Mouse (Mus musculus) heart, adult 2 months (tissue): ENCODE data around the gene Ncln. TPM values are rescaled to one million over a fixed set of nuclear protein-coding genes. Genes with fewer than 3 reads are reported as not detected.

Experiments used
- DNase-seq, 2 experiments: peaks; one replicate each; pipeline ENCODE4 v3.0.0; 2021
- H3K27ac ChIP-seq: fragments of 200-600 bp; 2 replicates; pipeline ENCODE4 v1.8.1; 2022
- H3K27me3 ChIP-seq: fragments of 200-500 bp; 2 replicates; pipeline ENCODE4 v1.6.1; 2012; ENCODE audit warnings: mild to moderate bottlenecking, low read length, inconsistent platforms, mixed read lengths; ENCODE audit not compliant: control insufficient read depth, insufficient read depth
- H3K36me3 ChIP-seq: fragments of 200-500 bp; 2 replicates; pipeline ENCODE4 v1.6.1; 2012; ENCODE audit warnings: low read length, inconsistent platforms; ENCODE audit not compliant: control insufficient read depth, insufficient read depth
- H3K4me1 ChIP-seq: fragments of 200-500 bp; 2 replicates; pipeline ENCODE4 v1.6.1; 2011; ENCODE audit warnings: low read length; ENCODE audit not compliant: control insufficient read depth, insufficient read depth
- H3K4me3 ChIP-seq: fragments of 200-600 bp; 2 replicates; pipeline ENCODE4 v1.8.1; 2022
- H3K79me2 ChIP-seq: fragments of 200-500 bp; replicated peaks from 2 replicates; pipeline ENCODE4 v1.6.1; 2012; ENCODE audit warnings: mild to moderate bottlenecking, inconsistent platforms, low read length, moderate library complexity, mixed read lengths; ENCODE audit not compliant: control insufficient read depth, insufficient read depth
- H3K9ac ChIP-seq: fragments of 200-500 bp; 2 replicates; pipeline ENCODE4 v1.6.1; 2012; ENCODE audit warnings: low read depth, mild to moderate bottlenecking, control low read depth, inconsistent platforms, low read length, mixed read lengths
- CTCF ChIP-seq: fragments of 200-600 bp; IDR thresholded peaks from 2 replicates; pipeline ENCODE4 v1.8.1; 2022; ENCODE audit warnings: antibody characterized with exemption, mild to moderate bottlenecking, moderate library complexity
- EP300 ChIP-seq: fragments of 200-500 bp; IDR thresholded peaks from 2 replicates; pipeline ENCODE4 v1.6.1; 2011; ENCODE audit warnings: low read depth, low read length, control low read depth; ENCODE audit not compliant: insufficient read depth
- POLR2A ChIP-seq: fragments of 200-500 bp; IDR thresholded peaks from 2 replicates; pipeline ENCODE4 v1.6.1; 2011; ENCODE audit warnings: mild to moderate bottlenecking, low read depth, low read length, control low read depth; ENCODE audit not compliant: insufficient read depth
- WGBS: fragments of 180-500 bp; shearing (Covaris S2); methylation state at CpG from one replicate; pipeline ENCODE4 v1.1.7; 2018; 5-methylcytosine and 5-hydroxymethylcytosine counted together
- intact Hi-C: fragments of 180-260 bp; cut with DNase I; formaldehyde crosslinking; loops from one replicate; pipeline ENCODE4 v1.15.1; 2025
- polyA plus RNA-seq: library from polyadenylated mRNA; depleted of rRNA; stranded (reverse); fragments of >200 nt; gene quantifications from 2 replicates; pipeline ENCODE4 v1.2.3, GENCODE M21; 2012
- total RNA-seq, 2 experiments: library from RNA; stranded (reverse); gene quantifications; 2 replicates each; pipeline ENCODE4 v1.2.3; 2021

The Ncln gene
- total and polyA plus RNA-seq, 3 experiments: 68.6 to 107 (median 74.2) TPM

DNA sequence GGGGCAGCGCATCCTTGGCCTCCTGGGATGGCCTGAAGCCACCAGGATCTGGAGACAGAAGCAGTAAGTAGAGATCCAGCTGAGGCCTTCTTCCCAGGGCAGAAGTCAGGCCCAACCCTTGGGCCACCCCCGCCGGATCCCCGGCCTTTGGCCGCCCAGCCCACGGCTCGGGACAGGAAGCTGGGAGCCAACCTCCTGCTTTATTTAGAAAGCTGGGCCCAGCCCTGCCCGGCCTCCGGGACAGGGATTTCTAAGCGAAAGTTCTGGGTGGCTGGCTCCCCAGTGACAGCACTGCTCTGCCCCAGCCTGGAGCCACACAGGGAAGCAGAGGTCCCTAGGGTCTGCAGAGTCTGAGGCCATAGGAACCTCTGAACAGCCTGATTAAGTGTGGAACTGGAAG, 45.6 kb upstream of the Ncln start:
- TF ChIP-seq CTCF (no peak), POLR2A (peak; percentile 58)
- Histone ChIP-seq H3K27ac (peak overlapping the region; percentile 88), H3K4me3 (peak overlapping the region; percentile 47), H3K36me3 (no peaks in the 10 kb centered on the region), H3K79me2 (peaks cover 19% of the 10 kb centered on the region), H3K27me3 (no peaks in the 10 kb centered on the region), H3K4me1 (peaks cover 35% of the 10 kb centered on the region), H3K9ac (peak overlapping the region; percentile 62)
- intact Hi-C loops: no loop called here
- WGBS: 8% methylated on average over 10 of the region's 10 CpGs
- peak; percentile 82 to 88 for DNase-seq

- no peak for TF ChIP-seq POLR2A
- no peak for TF ChIP-seq CTCF
- TF ChIP-seq EP300: no peak
- H3K27ac ChIP-seq: peak overlapping the region; percentile 88
- intact Hi-C loops: no loop called here
- no peaks in the 10 kb centered on the region for H3K36me3 ChIP-seq
- H3K4me3 ChIP-seq: peak overlapping the region; percentile 47
- H3K27me3 ChIP-seq: no peaks in the 10 kb centered on the region
- H3K4me1 ChIP-seq: peaks cover 35% of the 10 kb centered on the region
- DNase-seq: no peak
- peak overlapping the region; percentile 55 for H3K9ac ChIP-seq
- H3K79me2 ChIP-seq: peaks cover 19% of the 10 kb centered on the region
- WGBS: 17% methylated on average over 5 of the region's 5 CpGs
These were observed 45.2 kb upstream of the Ncln start for GRCm38 (mm10) chr10:81541363-81541762.

DNA sequence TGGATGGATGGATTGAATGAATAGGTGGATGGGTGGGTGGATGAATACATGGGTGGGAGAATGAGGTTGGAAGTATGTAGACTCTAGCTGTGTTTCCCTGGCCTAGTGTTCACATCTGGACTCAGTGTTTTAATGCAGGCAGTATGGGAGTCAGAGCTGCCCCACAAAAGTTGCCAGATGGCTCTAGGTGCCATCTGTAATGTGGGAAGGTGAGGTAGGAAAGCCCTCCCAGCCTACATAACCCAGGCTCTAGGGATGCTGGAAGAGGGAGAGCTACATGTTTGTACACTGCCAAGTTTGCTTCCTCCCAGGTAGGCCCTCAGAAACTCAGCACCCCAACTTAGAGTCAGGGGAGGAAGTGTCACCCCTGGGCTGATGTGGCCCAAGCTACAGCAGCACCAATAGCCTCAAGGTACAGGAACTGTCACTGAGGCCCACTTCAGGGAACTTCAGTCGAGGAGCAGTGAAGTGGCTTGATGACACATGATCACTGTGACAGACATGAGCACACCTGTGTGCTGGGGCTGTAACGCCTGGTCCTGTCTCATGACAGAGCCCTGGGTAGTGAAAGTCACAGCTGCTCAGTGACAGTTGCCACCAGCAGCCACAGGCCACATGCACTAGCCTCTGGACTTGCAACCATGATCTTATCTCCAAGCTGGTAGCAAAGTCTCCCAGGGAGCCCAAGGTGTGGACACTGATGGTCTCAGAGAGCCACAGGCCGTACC, 42.3 kb upstream of the Ncln start:
- no peak overlapping the region for H3K27ac ChIP-seq
- peaks cover 19% of the 10 kb centered on the region for H3K79me2 ChIP-seq
- H3K36me3 ChIP-seq: no peaks in the 10 kb centered on the region
- 76% methylated on average over 3 of the region's 3 CpGs for WGBS
- no peaks in the 10 kb centered on the region for H3K27me3 ChIP-seq
- no peak overlapping the region for H3K4me3 ChIP-seq
- TF ChIP-seq CTCF (no peak), EP300 (no peak), POLR2A (no peak)
- intact Hi-C loops: no loop called here
- H3K4me1 ChIP-seq: peaks cover 32% of the 10 kb centered on the region
- no peak for DNase-seq
- H3K9ac ChIP-seq: no peak overlapping the region

DNA sequence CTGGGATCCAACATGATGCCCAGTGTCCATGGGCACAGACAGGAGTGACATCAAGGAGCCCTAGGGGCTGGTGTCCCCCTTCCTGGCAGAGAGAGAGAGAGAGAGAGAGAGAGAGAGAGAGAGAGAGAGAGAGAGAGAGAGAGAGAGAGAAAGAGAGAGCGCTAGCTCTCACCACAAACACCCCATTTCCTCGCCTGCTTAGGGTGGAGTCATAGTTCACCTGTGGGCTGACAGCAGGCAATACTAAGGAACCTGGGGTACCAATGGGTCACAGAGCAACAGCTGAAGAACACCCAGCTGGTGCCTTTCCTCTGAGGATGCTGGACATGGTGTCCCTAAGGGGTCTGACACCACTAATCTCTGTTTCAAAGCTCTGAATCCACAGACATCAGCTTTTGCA, 41.2 kb upstream of the Ncln start:
- TF ChIP-seq POLR2A (no peak), CTCF (no peak), EP300 (no peak)
- Histone ChIP-seq H3K27ac (no peak overlapping the region), H3K4me1 (peaks cover 24% of the 10 kb centered on the region), H3K4me3 (no peak overlapping the region), H3K9ac (no peak overlapping the region), H3K79me2 (peaks cover 19% of the 10 kb centered on the region), H3K36me3 (no peaks in the 10 kb centered on the region), H3K27me3 (no peaks in the 10 kb centered on the region)
- DNase-seq: no peak
- intact Hi-C loops: no loop called here
- WGBS: 89% methylated on average over 2 of the region's 2 CpGs

GRCm38 (mm10) chr10:81536734-81537133, 40.5 kb upstream of the Ncln start:
- Histone ChIP-seq H3K9ac (no peak overlapping the region), H3K79me2 (peaks cover 19% of the 10 kb centered on the region), H3K36me3 (no peaks in the 10 kb centered on the region), H3K4me3 (no peak overlapping the region), H3K27ac (no peak overlapping the region), H3K27me3 (no peaks in the 10 kb centered on the region), H3K4me1 (peaks cover 18% of the 10 kb centered on the region)
- DNase-seq: no peak
- WGBS: 75% methylated on average over 6 of the region's 6 CpGs
- TF ChIP-seq CTCF (peak; percentile 75), EP300 (no peak)
- intact Hi-C loops: no loop called here

- no peaks in the 10 kb centered on the region for H3K36me3 ChIP-seq
- no peak overlapping the region for H3K27ac ChIP-seq
- no peak for DNase-seq
- WGBS: 82% methylated on average over 16 of the region's 16 CpGs
- H3K4me3 ChIP-seq: no peak overlapping the region
- TF ChIP-seq CTCF: no peak
- no peak for TF ChIP-seq POLR2A
- no peak for TF ChIP-seq EP300
- H3K27me3 ChIP-seq: no peaks in the 10 kb centered on the region
- no peak overlapping the region for H3K9ac ChIP-seq
- peaks cover 6% of the 10 kb centered on the region for H3K4me1 ChIP-seq
- intact Hi-C loops: no loop called here
- peaks cover 17% of the 10 kb centered on the region for H3K79me2 ChIP-seq
These were observed 38.6 kb upstream of the Ncln start for GRCm38 (mm10) chr10:81534826-81535225.
